Comparison of ENCODE assay signal across 8 mouse cellular contexts in the genomic region with DNA sequence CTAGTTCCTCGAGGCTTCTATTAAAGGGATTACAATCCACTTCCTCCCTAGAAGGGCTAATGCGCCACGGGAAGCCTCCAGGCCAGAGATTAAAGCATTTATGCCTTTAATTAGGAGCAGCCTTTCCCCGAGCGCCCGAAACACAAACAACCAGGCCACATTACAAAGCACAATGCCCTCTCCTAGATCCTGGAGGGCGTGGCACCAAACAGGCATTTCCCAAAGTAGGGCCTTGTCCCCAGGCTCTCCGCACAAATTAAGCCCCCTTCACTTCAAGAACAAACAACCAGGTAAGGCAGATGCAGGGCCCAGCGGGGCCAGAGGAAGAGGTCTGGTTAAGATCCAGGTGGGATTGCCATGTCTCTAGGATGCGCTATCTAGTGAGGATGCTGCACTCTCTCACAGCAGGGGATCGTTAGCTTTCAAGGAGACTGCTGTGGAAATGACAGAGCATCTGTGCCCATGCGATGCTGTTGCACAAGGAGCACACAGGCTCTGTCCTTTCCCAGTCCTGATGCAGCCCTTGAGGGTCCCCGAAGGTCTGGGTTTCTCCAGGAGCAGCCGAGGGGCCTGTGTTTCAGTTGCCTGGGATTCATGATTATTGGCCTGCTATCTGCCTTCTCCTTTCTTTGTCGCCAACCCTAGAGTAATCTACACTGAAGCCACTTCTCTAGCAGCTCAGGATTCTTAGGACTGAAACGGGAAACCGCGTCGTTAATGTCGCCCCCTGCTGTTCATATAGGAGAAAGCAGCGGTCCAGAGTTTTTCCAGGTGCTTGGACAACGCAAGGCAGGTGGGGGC. TPM values are rescaled to one million over a fixed set of nuclear protein-coding genes. Genes with fewer than 3 reads are reported as not detected.
DNase-seq lines count a peak whose midpoint lies in the region; ATAC-seq lines count a peak whose summit lies in the region.

No protein-coding gene starts in this region.

- H3K27ac ChIP-seq in hindbrain, embryonic 12.5 days = peak overlapping the region; percentile 52

- ATAC-seq in erythroid progenitor cell, adult 5-6 weeks (replicated peaks; ENCODE audit: low FRiP score, poor library complexity, severe bottlenecking) = peak; percentile 57; the same call in 1 of the 2 replicates
- ATAC-seq in hindbrain, embryonic 12.5 days (ENCODE audit: low FRiP score) = peak; percentile 80

- 0 out of 2 replicates have a peak, but pooled peaks cover 3% of the 10 kb centered on the region for H3K27me3 ChIP-seq in hindbrain, embryonic 12.5 days

- 7% methylated on average over 22 of the region's 22 CpGs for WGBS in hindbrain, embryonic 12.5 days

- H3K9ac ChIP-seq in hindbrain, embryonic 12.5 days = peak overlapping the region; percentile 55

- peak; percentile 14 for DNase-seq in gastrocnemius, adult 18-20 months (ENCODE audit: low spot score)
- DNase-seq in gastrocnemius, postnatal 25 days = no peak
- DNase-seq in c-Kit-negative CD71-positive TER-119-positive erythroid progenitor cells, embryonic 14.5 days (ENCODE audit: low read depth, low spot score) = peak; percentile 20
- DNase-seq in layer of hippocampus, postnatal 36 days = peak; percentile 37 to 44
- peak; percentile 42 for DNase-seq in lung, postnatal 36 days
- peak; percentile 15 for DNase-seq in right cerebral cortex, postnatal 14 days

- H3K4me1 ChIP-seq in hindbrain, embryonic 12.5 days = peaks cover 9% of the 10 kb centered on the region

- peak overlapping the region; percentile 56 for H3K4me2 ChIP-seq in hindbrain, embryonic 12.5 days (replicated peaks)

- H3K36me3 ChIP-seq in hindbrain, embryonic 12.5 days = no peaks in the 10 kb centered on the region

- peak overlapping the region; percentile 27 for H3K4me3 ChIP-seq in hindbrain, embryonic 12.5 days

- no peaks in the 10 kb centered on the region for H3K9me3 ChIP-seq in hindbrain, embryonic 12.5 days (replicated peaks)

RNA-seq across cellular contexts. Expression of a gene that starts 2.7 kb away (rescaled TPM):
- not detected for total RNA-seq in gastrocnemius, adult 18-20 months (2021)
- not detected for total RNA-seq in gastrocnemius, postnatal 25 days (2021)
- not detected in 2 replicates for total RNA-seq in erythroid progenitor cell, adult 5-6 weeks (2015; ENCODE audit: low replicate concordance)
- total RNA-seq in erythroid progenitor cell, adult 5-6 weeks (2017; ENCODE audit: low replicate concordance) = not detected in 2 replicates
- polyA plus RNA-seq in hindbrain, embryonic 12.5 days (2016; fragmentation: Nextera tagmentation; extraction: Ambion mirVana) = not detected in 2 replicates
- total RNA-seq in layer of hippocampus, postnatal 36 days (2021) = not detected

RNA-seq across cellular contexts. Expression of a gene that starts 34.9 kb away (rescaled TPM):
- not detected for total RNA-seq in gastrocnemius, adult 18-20 months (2021)
- total RNA-seq in gastrocnemius, postnatal 25 days (2021) = not detected
- not detected in 2 replicates for total RNA-seq in erythroid progenitor cell, adult 5-6 weeks (2015; ENCODE audit: low replicate concordance)
- total RNA-seq in erythroid progenitor cell, adult 5-6 weeks (2017; ENCODE audit: low replicate concordance) = not detected in 2 replicates
- not detected in 2 replicates for polyA plus RNA-seq in hindbrain, embryonic 12.5 days (2016; fragmentation: Nextera tagmentation; extraction: Ambion mirVana)
- not detected for total RNA-seq in layer of hippocampus, postnatal 36 days (2021)
